Mouse (Mus musculus): ENCODE measurements at regions not wholly inside any gene's neighbourhood (a gene's known extent, or its start where the extent isn't known, plus 50 kb on each side); places are given as distances from the start of the nearest gene placed in this dataset.
A peak's percentile ranks its signal among the peaks of the same experiment; 100 is the strongest.

- DNase-seq (ENCODE audit: low read depth), result no peak
Observed at GRCm38 (mm10) chr4:71663397-71663796, 94.4 kb downstream of the Gm11232 start.

DNA sequence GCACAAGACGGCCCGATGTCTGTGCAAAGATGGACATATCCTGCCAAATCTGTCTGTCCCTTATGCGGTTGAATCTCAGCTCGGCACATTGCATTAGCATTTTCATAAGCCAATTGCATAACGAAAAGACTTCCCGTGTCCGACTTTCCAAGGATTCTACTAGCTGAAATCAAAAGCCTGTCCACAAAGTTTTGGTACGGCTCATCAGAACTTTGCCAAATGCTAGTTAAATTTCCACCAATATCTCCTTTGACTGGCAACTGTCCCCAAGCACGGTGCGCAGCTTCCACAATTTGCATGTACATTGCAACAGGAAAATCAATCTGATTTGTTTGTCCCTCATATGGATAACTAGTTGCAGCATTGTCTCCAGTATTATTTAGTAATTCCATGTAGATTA lies 117.2 kb downstream of the Gm11232 start:
- no peak for DNase-seq (ENCODE audit: low read depth)

DNA sequence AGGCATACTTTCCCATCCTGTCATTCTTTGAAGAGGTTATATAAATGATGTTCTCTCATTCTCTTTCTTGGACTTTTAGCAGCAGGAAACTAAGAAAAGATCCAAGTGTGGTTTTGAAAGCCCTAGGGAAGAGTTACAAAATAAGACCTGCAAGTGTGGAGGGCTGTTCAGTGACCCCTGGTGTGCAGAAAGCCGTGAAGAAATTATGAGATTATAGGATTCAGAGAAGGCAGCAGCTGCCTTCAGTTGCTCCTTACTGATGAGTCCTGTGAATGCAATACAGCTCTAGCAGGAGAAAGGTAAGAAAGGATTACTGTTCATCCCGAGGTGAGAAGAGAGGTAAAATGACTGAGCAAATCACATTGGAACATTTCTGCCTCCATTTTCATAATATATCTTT lies 130.7 kb downstream of the Gm11232 start:
- no peak for DNase-seq (ENCODE audit: low read depth)

- no peak for DNase-seq (ENCODE audit: low read depth)
Observed at GRCm38 (mm10) chr4:71626626-71627025, 131.1 kb downstream of the Gm11232 start.

DNA sequence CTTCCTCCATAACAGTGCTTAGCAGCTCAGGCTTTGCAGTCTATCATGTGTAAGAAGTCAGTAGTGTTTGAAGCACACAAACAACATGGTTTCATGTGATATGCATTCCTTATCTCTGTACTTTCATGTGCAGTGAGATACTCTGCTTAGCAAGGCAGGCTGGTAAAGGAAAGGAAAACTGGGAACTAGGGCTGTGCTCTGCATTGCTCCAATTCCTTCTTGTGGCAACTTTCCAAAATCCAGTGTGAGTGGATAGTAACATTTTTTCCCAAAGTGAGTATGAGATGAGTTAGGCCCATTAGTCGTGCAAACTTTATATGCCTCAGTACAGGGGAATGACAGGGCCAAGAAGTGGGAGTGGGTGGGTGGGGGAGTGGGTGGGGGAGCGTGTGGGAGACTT lies 133.0 kb downstream of the Gm11232 start:
- no peak for DNase-seq (ENCODE audit: low read depth)

DNA sequence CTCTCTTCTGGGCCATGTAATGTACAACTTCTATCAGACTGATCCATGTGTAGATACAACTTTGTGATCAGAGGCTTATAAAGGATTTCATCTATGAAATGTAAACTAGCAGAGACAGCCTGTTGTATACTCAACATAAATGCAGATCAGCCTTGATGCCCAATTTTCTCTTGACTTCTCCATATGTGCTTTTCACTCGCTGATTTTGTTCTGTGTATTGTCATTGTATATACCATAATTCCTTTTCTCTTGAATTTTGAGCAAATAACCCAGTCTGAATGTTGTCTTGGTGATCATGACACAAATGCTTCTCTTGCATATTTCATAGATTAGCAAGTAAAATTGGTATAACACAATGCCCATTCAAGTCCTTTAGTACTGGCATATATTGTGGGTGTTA lies 144.0 kb downstream of the Gm11232 start:
- no peak for DNase-seq (ENCODE audit: low read depth)

GRCm38 (mm10) chr4:71585880-71586279 lies 171.9 kb downstream of the Gm11232 start:
- no peak for DNase-seq (ENCODE audit: low read depth)

DNA sequence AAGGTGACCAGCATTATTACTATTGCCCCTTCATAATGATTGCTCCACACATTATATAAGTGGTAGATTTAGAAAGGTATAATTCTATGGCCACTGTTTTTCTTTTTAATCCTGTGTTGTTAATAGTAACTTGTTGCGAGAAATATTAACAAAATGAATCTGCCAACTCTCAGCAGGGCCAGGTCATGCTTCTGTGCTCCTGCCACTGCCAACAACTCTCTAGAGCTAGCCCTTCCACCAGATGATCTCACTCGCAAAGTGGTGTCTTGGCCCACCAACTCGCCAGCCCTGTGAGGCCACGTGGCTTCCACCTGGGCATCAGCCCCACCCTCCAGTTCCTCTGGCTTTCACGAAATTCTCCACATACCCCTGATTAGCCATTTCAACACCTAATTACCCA lies 197.1 kb downstream of the Gm11232 start:
- no peak for DNase-seq (ENCODE audit: low read depth)

DNA sequence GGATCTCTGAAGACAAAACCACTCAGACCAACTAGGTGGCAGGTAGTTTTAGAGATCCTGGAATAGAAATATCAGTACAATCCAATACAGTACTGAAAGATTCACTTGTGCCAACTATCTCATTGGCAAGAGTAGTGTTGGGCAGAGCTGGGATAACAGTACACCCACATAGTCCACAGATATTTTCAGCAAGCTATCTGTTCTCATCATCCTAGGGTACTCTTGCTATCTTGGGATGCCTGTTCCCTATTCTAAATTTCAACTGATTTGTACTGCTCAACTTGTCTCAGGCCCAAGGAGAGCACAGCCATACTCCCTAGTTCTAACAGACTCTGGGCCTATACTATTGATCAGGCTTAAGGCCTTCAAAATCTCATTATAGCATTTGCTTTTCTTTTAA lies 218.6 kb downstream of the Gm11232 start:
- DNase-seq (ENCODE audit: low read depth), result no peak

GRCm38 (mm10) chr4:71537971-71538370 lies 219.8 kb downstream of the Gm11232 start:
- peak; percentile 75 for DNase-seq (ENCODE audit: low read depth)

- DNase-seq (ENCODE audit: low read depth), result peak; percentile 32
Observed at GRCm38 (mm10) chr4:71524255-71524970, 233.4 kb downstream of the Gm11232 start.

GRCm38 (mm10) chr4:71520751-71521150 lies 237.0 kb downstream of the Gm11232 start:
- DNase-seq (ENCODE audit: low read depth), result no peak

DNA sequence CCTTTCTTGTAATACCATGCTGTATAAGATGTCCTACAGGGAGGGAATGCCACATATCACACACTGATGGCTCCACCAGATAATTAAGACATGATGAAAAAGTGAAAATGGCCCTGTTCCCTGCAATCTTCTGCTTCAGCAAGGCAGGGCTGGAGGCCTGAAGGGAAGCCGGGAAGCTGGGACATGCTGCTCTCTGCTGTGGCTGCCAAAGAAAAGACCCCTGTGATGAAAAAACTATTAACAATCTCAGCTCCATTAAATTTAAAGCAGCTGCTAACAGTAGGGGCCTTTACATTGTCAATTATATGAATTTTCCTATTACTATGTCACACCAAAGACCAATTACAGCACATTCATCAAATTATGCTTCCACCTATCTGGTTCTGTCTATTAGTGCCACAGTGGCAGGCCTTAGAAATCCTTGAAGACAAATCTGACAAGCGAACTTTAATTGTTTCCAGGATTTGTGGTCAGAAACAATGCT lies 239.8 kb downstream of the Gm11232 start:
- no peak for DNase-seq (ENCODE audit: low read depth)

- no peak for DNase-seq (ENCODE audit: low read depth)
Observed at GRCm38 (mm10) chr4:71506911-71507310, 250.9 kb downstream of the Gm11232 start.

DNA sequence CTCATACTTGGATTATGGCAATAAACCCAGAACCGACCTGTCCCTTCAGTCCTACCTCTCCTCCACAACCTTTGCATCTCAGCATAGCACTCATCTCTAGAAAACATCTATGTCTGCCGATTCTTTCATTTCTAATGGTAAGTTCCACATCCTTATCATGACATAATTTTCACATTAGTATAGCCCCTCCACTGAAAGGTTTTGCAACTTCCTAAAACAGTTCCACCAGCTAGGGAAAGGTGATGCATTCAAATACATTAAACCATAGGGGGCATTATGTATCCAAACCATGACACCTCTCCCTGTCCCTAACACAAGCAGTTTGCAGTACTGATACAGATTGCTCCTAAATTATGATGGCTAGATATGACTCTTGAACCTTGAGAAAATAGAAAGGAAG lies 268.0 kb downstream of the Gm11232 start:
- DNase-seq (ENCODE audit: low read depth), result no peak

DNA sequence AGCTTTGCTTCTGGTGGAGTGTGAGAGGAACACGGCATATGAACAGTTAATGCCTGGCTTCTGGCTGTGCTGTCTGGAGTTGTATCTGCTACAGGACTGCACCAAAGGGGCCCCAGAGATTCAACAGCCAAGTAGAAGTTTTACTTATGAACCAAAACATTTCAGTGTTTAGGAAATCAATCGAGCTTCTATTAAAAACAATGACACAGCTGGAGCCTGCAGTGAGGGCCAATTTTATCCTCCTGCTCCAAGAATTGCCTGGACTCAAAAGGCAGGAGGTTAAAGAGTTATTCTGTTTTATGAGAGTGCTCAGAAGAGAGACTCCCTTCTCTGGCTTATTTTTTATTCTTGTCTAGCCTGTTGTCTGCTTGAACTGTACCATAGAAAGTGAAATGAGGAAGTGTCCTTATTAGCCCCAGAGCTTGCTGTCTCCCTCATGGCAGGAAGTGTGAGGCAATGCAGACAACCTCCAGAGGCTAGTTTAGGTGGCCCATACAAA lies 269.1 kb downstream of the Gm11232 start:
- DNase-seq (ENCODE audit: low read depth), result peak; percentile 54

DNA sequence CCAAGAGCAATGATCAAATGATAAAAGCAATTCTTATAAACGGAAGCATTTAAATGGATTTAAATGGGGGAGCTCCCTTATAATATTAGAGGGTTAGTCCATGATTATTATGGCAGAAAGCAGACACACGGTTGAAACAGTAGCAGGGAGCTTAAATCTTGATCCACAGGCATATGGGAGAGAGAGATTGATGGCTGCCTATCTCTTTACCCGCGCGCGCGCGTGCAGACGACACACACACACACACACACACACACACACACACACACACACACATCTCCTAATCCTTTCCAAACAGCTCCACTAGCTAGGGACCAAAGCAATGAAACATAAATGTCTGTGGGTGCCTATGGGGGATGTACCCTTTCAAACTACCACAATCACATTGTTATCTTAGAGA lies 269.7 kb downstream of the Gm11232 start:
- no peak for DNase-seq (ENCODE audit: low read depth)

DNA sequence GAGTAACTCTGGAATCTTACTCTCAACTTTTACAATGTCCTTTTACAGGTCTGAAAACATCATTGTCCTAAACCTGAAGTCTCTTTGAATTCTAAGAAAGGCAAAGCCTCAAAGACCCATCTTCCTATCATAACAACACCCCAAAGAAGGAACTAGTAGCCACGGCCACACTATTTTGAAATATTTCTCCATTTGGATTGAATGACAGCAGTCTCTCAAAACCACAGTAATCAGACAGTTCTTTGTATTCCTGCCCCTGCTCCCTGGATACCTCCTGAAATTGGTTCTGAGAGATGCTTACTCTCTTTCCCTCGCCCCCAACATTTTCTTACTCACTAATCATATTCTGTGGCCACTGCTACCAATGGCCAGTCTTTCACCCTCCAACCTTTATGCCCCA lies 276.8 kb downstream of the Gm11232 start:
- no peak for DNase-seq (ENCODE audit: low read depth)

GRCm38 (mm10) chr4:71470580-71470979 lies 287.2 kb downstream of the Gm11232 start:
- DNase-seq (ENCODE audit: low read depth), result no peak

DNA sequence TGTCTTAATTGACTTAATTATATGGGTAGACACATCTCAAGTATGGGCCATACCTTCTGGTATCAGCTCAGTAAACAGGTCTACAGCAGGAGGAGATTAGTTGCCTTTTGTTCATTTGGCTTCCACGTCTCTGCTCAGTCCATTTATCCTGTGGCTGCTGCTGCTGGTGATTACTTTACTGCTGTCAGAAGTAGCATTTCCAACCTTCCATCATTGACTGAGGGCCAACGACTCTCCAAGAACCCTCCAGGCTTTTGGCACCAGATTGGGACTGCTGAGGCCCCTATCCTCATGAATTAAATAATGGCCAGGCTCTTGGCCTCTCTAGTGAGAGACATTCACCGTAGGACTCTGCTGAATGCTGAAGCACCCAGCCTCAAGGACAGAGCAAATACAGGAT lies 303.0 kb downstream of the Gm11232 start:
- no peak for DNase-seq (ENCODE audit: low read depth)

GRCm38 (mm10) chr4:71453499-71453898 lies 304.3 kb downstream of the Gm11232 start:
- no peak for DNase-seq (ENCODE audit: low read depth)

- DNase-seq (ENCODE audit: low read depth), result no peak
Observed at GRCm38 (mm10) chr4:71446461-71446860, 311.3 kb downstream of the Gm11232 start.

GRCm38 (mm10) chr4:71431245-71431929 lies 326.4 kb downstream of the Gm11232 start:
- no peak for DNase-seq (ENCODE audit: low read depth)

All from 416B (cell line).